Mouse (Mus musculus) cerebellum, adult 18-20 months (tissue): ENCODE measurements around the gene 9130230L23Rik.
A peak's percentile ranks its signal among the peaks of the same experiment; 100 is the strongest.

ENCODE experiments used
- DNase-seq, 2 experiments: peaks; one replicate each; pipeline ENCODE4 v3.0.0; 2021

9130230L23Rik gene

DNA sequence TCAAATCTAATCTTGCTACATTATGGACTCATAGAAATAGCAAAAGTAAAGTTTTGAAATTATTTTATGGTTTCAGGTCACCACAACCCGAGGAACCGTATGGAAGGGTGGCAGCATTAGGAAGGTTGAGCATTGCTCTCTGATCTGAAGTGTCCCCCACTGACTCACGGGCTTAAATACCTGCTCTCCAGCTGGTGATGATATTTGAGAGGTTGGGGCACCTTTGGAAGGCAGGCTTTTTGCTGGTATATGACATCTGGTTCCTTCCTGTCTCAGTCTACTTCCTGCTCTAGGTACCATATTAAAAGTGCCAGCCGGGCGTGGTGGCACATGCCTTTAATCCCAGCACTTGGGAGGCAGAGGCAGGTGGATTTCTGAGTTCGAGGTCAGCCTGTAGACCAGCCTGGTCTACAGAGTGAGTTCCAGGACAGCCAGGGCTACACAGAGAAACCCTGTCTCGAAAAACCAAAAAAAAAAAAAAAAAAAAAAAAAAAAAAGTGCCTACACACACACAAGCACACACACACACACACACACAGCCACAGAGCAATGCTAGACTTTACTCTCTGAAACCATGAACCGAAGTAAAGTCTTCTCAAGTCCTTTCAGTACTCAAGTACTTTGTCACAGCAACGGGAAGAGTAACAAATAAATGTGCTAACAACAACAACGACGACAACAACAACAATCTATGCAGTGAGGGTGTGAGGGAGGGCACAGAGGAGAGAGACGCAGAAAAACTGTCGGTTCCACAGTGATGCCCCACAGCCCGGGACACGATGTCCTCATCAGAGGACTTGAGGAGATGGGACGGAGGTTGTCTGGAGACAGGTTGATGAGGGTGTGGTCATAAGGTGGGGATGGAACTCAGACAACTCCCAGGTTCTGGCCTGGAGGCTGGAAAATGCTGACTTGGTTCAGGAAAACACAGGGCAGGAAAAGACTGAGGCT, 49.7 kb downstream of the 9130230L23Rik start:
- DNase-seq, result no peak

DNA sequence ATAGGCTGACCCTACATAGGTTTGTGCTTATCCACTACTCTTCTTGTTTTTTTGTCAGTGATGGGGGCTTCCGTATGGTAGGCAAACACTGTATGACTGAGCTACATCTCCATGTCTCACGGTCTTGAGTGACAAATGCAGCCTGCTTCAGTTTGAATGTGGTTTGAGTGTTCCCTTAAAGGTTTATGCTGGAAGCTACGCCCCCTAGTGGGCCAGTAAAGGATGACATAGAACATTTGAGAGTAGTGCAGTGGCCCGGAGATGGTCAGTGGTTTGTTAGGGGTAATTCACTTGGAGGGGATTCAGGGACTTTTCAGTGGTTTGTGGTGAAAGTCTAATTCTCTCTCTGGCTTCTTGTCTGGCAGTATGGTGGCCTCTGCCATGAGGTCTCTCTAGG, 52.6 kb downstream of the 9130230L23Rik start:
- no peak for DNase-seq

- DNase-seq, result no peak
Measured at GRCm38 (mm10) chr5:65950679-65951512, 53.2 kb downstream of the 9130230L23Rik start.

DNA sequence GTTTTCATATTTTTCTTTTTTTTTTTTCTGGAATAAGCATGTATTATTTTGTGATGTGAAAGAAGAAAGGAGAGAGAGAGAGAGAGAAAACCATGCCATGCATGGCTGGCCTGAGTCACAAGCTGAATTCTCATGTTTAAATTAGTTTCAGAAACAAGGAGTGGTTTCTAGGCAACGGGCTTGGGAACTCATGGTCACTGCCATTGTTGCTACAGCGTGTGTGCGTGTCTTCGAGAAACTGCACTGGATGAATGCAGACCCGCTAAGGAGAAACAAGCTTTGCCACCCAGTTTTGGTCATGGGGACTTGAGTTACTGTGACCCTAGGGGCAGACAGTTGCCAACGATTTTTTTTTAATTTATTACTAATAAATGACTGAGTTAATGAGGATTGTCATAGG, 53.8 kb downstream of the 9130230L23Rik start:
- DNase-seq, result no peak

- no peak for DNase-seq
Measured at GRCm38 (mm10) chr5:65949822-65950221, 54.3 kb downstream of the 9130230L23Rik start.

DNA sequence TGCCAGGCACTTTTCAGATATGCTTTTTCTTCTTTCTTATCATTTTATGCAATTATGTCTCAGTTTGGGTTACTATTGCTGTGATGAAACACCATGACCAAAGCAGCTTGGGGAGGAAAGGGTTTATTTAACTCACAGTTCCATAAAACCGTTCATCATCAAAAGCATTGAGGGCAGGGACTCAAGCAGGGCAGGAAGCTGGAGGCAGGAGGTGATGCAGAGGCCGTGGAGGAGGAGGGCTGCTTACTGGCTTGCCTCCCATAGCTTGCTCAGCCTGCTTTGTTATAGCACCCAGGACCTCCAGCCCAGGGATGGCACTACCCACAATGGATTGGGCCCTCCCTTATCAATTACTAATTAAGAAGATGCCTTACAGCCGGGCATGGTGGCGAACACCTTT, 62.9 kb downstream of the 9130230L23Rik start:
- no peak for DNase-seq

DNA sequence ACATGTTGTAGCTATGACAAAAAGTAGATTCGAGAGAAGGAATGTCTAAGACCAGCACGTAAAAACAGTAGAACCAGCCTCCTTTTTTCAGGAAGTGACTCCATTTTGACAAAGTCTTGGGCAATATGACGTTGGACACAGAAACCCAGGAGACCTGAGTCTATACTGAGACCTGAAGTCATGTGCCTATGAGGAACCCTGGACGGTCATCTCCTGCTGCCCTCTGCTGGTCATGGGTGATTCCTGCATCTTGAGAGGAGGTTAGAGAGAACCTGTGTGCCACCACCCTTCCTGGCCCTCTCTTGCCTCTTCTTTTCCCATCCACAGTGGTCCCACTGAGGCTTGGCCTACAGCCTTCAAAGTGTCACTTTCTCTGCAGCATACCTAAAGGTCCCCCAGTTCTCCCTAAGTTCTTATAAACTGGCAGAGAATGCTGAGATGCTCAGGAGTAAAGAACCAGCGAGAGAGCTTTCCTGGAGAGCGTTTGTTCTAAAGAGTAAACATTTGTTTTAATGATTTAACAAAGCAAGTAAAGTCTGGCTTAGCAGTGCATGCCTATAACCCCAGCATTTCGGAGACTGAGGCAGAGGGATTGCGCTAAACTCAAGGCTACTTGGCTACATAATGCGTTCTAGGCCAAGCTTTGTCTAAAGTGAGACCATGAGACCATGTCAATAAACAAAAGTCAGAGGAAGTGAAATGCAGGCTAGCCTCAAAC, 65.9 kb downstream of the 9130230L23Rik start:
- peak; percentile 64 to 66 for DNase-seq

GRCm38 (mm10) chr5:65937011-65937726, 66.9 kb downstream of the 9130230L23Rik start:
- no peak for DNase-seq

GRCm38 (mm10) chr5:65934783-65935182, 69.3 kb downstream of the 9130230L23Rik start, which contains the start of gene Chrna9:
Gene Chrna9 (plus strand): TSS chr5:65934921.
- DNase-seq, result no peak

GRCm38 (mm10) chr5:65933764-65934163, 70.3 kb downstream of the 9130230L23Rik start:
- no peak for DNase-seq

DNA sequence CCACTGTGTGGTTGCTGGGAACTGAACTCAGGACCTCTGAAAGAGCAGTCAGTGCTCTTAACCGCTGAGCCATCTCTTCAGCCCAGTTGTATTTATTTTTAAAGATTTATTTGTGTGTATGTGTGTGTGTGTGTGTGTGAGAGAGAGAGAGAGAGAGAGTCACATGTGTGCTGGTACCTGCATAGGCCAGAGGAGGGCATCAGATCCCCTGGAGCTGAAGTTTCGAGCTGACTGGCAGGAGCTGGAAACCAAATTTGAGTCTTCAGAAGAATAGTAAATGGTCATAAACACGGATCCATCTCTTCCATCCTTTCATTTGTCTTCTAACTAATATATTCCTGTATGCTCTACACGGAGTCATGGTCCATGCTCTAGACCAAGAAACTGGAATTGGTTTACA, 70.8 kb downstream of the 9130230L23Rik start:
- DNase-seq, result no peak

DNA sequence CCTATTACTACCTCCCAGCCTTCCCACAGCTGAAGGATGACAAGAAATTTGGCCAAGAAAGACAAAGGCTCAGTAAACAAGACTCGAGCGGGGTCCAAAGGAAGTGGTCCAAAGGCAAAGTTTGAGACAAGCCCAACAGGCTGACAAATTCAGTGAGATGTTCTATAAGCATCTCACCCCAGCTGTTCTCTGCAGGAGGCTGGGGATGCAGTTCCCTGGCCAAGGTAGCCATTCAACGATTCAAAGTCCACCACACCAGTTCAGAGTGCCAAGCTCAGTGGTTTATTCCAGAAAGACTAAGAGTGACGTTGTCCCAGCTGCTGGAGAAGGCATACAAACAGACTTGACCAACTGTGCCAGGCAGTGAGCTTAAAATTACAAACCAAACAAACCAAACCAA, 73.9 kb downstream of the 9130230L23Rik start:
- no peak for DNase-seq
